Mouse (Mus musculus) ovary, postnatal 14 days (tissue): Measurements from ENCODE around the gene Kif21b.

Experiments
- DNase-seq: peaks from one replicate; pipeline ENCODE4 v3.0.0; 2022; ENCODE audit warnings: low spot score

Gene Kif21b

DNA sequence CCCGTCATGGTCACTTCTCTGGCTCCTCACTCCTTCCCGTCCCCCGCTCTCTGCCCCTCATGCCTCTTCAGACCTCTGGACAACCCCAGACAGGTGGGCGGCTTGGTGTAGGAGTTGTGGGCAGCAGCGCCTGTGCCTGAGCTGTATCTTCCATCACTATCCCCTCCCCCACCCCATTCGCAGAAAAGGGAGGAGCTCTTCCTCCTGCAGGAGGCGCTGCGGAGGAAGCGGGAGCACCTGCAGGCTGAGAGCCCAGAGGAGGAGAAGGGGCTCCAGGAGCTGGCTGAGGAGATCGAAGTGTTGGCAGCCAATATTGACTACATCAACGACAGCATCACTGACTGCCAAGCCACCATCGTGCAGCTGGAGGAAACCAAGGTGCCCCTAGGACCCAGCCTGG, 28.6 kb downstream of the Kif21b start:
- DNase-seq: no peak

DNA sequence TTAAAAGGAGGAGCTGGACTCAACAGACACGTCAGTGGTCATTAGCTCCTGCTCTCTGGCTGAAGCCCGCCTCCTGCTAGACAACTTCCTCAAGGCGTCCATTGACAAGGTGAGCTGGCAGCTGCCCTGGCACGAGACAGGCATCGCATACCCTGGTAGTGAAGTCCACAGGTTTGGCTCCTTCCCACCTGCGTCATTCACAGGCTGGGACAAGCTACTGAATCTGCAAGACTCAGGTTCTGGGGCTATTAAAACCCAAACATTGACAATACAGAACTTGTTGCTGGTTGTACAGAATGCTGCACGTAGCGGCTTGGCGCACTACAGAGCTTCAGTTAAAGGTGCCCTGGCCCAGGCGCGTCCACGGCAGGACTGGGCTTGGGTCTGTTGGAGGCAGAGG, 29.1 kb downstream of the Kif21b start:
- no peak for DNase-seq

DNA sequence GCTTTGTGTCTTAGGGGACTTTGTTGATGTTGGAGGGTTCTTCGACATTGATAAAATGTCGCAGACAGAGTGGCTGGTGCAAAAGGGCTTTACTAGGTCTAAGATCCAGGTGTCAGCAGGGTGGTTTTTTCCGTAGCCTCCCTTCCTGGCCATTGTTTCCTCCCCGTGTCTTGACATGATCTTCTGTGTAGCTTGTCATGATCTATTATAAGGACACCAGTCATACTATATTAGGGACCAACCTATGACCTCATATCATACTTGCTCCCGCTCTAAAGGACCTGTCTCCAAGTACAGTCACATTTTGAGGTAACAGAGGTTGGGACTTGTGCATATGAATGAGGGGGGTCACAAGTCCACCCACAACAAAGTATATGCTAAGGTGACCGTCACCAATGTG, 29.7 kb downstream of the Kif21b start:
- DNase-seq: no peak

DNA sequence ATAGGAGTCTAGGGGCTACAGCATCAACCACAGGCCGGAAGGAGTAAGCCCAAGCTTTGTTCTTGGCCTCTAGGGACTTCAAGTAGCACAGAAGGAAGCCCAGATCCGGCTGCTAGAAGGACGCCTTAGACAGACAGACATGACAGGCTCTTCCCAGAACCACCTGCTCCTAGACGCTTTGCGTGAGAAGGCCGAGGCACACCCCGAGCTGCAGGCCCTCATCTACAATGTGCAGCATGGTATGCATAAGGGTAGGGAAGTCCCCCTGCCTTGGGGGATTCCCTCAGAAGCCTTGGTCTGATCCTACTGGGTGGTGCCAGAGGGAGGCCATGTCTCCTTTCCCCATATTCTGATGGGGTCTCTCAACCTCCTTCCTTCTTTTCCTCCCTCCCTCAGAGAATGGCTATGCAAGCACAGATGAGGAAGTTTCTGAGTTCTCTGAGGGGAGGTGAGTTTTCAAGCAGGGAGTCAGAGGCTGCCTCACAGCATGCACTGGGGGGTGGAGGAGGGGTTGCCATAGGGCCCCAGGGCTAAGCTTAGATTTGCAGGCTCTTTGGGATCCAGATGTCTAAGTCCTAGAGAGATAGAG, 30.2 kb downstream of the Kif21b start:
- DNase-seq: no peak

DNA sequence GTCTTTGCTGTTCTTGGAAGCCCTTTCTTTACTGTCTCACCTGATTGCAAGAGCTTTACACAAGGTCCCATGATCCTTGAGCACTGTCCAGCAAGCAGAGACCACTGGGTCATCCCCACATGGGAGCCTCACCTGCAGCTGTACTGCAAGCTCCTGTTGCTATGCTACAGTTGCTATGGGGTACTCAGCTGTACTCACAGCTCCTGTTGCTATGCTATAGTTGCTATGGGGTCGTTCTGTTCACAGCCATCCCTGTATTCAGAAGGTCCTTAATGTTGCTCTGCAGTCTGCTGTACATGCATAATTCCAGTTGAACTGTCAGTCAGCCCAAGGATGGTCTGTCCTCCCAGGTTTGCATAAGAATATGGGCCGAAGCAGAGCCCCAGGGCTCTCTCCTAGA, 34.2 kb downstream of the Kif21b start:
- no peak for DNase-seq

DNA sequence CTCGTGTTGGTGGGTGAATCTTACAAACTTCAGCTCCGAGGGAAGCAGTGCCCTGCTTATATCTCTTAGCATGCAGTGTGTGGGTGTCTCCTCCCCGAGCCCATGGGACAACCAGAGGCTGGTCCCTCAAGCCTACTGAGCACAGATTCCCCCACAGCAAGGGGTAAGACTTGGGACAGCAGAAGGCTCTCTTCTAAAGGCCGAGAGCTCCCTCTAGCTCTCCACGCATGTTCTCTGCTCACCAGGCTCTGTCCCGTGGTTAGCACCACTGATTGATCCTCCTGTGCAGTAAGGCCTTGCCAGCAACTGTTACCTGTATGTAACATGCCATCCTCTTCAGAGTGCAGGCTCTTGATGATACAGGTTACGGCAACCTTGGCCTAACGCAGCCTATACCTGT, 36.5 kb downstream of the Kif21b start:
- DNase-seq: peak; percentile 29

DNA sequence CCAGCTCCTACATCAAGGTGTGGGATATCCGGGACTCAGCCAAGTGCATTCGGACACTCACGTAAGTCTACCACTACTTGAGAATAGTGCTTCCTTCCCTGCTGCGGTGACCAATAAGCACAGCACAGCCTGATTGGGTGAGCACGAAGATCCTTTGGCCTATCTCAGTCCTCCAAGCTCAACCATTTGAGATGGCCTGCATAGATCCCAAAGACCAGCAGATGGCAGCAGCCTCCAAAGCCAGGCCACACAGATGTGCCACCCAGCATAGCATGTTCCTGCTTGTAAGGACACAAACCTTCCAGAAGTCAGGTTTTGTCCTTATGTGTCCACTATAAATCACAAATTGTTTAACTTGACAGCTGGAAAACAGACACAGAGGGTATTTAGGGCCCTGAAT, 38.9 kb downstream of the Kif21b start:
- peak; percentile 58 for DNase-seq

DNA sequence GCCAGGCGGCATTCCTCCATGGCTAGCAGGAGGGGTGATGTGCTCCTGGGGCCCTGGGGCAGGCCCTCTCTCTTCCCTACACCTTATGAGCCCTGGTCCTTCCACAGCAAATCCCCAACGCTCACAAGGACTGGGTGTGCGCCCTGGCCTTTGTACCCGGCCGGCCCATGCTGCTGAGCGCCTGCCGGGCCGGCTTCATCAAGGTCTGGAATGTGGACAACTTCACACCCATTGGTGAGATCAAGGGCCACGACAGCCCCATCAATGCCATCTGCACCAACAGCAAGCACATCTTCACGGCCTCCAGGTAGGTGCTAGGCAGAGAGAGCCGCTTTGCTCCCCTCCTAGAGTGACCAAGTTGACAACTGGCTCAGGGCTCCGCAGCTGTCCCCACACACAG, 41.5 kb downstream of the Kif21b start:
- no peak for DNase-seq

DNA sequence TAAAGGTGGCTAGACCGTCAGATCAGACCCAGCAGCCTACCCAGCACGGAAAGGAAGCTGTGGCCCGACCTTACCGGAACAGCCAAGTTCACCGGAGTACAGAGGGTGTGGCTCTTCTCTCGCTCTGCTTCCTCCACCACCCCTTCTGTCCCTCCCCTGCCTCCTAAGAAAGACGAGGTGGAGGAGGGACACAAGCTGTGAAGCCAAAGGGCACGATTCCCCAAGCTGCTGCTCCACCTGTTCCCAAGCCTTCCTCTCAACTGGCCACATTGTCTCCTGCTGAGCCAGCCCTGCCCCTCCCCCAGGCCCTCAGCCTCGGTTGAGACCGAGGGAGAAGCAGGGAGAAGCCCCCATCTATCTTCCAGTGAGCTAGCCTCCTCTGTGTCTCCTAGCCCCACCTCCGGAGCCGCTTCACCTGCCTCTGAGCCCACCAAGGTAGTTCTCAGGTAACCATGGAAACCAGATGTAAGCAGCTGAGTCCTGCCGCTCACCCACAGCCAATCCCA, 43.0 kb downstream of the Kif21b start:
- DNase-seq: no peak

DNA sequence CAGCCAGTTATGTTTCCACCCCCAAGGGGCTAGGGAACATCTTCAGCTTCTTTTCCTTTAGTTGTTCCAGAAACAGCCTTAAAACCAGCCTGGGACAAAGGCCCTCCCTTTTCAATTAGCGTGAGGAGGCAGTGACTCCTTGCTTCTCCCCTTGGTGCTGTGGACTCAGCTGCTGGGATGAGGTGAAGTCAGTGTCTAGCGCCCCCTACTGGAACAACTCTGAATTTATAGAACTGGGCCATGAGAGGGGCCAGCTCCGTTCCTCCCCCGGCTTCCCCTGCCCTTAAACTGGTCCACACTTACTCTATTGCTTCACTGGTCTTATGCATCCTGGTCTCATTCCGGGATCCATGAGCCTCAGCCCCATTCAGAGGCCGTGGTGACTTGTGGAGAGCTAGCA, 44.0 kb downstream of the Kif21b start:
- peak; percentile 36 for DNase-seq

DNA sequence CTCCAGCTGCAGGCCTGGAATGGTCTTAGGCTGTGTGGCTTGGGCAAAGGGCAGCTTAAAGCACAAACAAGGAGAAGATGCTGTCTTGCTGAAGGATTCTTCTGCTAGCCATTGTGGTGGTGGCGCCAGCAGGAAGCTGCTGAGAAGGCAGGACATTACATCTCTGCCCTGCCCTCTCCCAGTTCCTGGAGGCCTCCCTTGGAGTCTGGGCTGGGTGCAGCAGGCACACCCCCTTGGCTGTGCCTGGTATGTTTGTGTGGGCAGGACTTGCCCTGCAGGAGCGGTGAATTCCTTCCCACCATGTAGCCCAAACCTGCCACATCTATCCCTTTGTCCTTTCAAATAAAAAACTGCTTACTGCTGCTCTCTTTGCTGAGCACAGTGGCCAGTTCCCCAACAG, 45.9 kb downstream of the Kif21b start:
- DNase-seq: no peak

DNA sequence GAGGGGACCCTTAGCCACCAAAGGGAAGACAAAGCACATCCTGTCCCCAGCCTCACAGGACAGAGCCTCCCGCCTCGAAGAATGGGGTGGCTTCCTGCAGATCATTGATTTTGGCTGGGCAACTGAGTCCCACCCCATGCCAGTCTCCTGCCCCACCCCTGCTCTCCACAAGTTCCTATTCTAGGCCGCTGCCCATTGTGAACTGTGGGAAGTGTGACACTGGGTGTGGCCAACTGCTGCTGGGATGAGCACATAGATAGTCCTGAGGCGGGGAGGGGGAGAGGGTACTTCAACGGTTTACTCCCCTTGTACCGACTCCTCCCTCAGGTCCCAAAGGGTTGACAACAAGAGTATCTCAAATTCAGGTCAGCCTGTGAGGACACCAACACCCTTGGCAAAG, 47.6 kb downstream of the Kif21b start:
- no peak for DNase-seq

DNA sequence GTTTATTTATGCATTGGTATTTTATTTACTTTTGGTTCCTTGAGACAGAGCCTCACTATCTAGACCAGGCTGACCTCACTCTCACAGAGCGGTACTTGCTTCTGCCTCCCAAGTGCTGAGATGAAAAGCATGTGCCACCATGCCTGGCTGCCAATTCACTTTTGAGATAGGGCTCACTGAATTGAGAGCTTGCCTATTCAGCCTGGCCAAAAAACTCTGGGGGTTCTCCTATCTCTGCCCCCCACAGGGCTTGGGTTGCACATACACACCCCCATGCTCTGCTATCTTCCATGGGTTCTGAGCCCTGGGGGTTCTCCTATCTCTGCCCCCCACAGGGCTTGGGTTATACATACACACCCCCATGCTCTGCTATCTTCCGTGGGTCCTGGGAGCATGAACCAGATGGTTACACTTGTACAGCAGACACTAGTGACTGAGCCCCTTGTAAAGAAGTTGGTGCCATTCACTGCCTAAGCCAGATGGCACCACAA, 48.4 kb downstream of the Kif21b start:
- no peak for DNase-seq

DNA sequence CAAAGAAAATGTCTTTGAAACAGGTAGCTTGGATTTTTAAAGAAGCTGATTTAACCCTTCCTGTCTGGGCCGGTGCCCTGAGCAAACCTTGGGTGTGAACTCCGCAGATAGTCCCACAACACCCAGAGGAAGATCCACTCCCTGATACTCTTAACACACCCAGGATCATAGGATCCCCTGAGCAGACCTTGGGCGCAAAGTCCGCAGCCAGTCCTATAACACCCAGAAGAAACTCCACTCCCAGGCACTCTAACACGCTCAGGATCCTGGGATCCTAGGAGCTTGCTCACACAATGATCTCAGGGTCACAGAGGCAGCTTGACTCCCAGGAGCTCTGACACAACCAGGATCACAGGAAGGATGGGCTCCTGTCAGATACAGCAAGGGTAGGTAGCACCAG, 58.8 kb downstream of the Kif21b start:
- DNase-seq: no peak

DNA sequence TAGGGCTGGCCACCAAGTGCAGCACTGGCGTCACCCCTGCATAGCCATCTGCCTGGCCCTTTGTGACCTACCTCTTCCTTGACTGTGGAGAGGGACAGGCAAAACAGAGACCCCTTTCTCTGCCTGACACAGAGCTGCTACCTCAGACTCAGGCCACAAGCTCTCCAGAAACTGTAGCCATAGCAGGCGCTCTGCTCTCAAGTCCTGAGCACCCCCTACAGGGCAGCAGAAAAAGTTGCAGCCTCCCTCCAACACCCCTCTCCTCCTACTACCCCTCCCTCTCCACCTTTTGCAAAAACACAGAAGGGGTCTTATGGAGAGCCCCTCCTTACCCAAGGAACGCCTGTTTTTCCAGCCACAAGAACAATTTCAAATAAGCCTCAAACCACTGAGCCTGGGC, 81.6 kb downstream of the Kif21b start, which contains the start of gene Mroh3:
TSS of gene Mroh3 (minus strand) at position 26 of the 400 bp plus-strand sequence.
- no peak for DNase-seq

DNA sequence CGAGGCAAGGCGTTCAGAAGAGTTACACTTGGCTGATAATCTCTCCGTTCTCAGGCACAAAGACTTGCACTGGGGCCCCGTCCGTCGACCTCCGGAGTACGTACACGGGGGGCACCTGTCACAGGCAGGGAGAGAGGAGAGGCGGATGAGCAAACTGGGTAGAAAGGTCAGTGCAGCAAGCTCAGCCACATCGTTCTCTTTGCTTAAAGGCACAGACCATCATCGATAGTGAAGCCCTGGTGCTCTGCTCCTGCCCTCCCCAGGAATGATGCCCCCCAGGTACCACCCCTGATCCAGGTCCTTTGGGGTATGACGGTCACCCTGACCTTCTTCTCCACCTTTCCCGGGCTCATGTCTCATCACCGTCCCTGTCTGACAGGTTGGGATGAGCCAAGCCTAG, 83.1 kb downstream of the Kif21b start:
- DNase-seq: no peak

DNA sequence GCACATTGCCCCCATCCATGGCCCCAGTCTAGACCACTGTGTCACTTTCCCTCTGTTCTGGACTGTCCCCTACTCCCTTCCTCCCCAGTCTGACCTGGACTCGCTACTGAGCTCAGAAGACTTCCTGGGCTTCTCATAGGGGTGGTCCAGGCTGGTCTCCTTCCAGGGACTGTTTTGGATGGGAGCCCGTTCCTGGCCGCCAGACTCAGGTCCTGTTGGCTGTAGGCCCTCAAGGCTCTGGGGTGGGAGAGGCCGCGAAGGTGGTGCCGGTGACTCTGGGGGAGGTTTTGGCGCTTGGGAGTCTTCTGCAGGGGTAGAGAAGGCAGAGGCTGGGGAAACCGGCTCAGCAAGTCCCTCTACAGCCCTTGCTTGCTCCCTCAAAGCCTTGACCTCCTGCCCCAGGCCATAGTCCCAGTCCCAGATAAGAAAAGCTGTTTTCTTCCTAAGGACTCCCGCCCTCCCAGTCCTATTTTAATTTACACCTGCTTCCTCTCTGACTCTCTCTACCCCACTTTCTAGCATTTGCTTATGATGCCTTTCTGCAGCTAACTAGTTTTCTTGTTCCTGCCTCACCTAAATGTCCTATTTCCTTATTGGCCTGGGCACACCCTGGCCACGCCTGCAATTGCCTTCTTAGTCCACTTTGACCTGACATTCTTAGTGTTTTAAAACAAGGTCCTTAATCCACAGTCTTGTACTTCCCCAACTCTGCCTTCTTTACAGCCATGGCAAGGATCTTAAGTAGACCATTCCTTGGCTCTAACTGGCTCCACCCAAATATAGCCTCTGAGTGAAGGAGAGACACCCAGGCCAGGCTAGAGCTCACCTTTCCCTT, 89.1 kb downstream of the Kif21b start:
- DNase-seq: no peak

DNA sequence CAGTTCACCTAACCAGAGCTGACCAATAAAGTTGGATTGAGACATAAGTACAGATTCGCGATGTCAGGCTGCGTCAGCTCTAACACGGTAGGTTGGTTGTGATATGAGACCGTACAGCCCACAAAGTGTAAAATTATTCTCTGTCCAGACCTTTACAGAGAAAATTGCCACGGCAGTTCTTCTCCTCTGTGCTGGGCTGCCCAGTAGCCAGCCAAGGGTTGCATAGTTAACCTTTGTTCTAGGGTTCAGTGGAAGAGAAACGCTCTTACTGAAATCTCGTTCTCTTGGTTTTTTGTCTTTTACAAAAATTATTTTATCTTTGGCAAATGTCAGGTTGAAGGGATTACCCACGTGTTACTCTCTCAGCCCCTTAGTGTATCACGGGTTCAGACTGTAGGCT, 91.2 kb downstream of the Kif21b start:
- no peak for DNase-seq

DNA sequence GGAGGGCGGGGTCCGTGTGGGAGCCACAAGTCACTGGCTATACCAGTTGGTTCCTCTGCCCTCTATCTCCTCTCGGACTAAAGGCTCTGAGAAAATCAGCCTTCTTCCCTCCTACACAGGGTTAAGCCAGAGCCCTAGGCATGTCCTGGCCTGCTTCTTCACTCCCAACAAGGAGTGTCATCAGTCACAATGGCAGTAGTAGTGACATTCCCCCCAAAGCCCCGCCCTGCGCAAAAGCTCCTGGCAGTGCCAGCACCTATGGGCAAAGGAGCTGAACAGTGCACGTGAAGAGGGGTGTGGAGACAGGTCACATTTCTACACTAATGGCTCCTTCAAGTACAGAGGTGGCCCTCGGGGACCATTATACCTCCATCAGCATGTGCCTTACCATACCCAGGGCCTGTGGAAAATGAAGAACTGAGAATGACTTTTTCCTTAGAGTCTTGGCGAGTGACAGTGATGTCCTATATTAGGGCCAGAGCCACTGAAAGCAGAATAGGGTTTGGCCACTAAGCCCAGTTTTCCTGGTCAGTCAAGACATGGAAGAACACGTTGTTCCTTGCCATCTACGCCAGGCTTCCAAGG, 92.7 kb downstream of the Kif21b start:
- DNase-seq: no peak

DNA sequence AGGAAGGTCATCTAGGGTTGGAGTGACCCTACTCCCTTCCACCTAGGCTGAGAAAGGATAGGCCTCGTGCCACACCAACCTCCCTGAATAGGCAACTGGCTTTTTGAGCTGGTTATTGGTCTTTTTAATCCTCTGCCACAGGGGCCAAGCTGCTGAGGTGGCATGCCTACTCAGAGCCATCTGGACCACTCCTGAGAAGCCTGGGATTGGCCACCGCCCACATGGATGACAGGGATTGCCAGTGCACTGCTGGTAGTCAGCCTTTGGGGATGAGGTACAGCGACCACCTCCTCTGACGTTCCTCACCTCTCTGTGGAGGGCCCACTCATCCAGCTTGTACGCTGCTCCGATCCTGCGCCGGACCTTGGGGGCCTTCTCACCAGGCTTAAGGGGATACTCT, 94.7 kb downstream of the Kif21b start:
- no peak for DNase-seq

DNA sequence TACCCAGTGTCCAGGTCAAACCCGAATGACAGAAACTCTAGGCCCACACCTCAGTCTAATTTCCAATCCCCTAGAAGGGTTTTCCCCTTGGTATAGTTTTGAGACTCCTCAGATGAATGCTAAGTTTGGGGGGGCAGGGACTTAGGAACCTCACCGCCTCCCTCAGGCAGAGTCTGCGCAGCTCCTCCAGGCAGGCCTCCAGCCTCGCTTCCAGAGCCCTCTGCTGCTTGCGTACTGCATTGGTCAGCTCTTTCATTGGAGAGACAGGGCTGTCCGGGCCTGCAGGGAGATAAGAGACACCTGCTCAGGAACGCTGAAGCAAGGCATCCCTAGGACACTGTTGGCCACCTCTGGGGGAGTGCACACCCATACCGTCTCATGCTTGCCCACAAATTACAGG, 95.4 kb downstream of the Kif21b start:
- DNase-seq: no peak
